Mouse (Mus musculus) ES-E14 (cell line): ENCODE data around the gene Gosr1.

ENCODE experiments used
- HCFC1 ChIP-seq: IDR thresholded peaks from 2 replicates; pipeline ENCODE4 v1.6.1; 2012; ENCODE audit warnings: low read length, inconsistent platforms, borderline replicate concordance; ENCODE audit not compliant: insufficient read depth
- MAFK ChIP-seq: IDR thresholded peaks from 2 replicates; pipeline ENCODE4 v1.6.1; 2014; ENCODE audit warnings: mild to moderate bottlenecking, low read depth, low read length, inconsistent platforms; ENCODE audit not compliant: insufficient read depth
- ZC3H11A ChIP-seq: IDR thresholded peaks from 2 replicates; pipeline ENCODE4 v1.6.1; 2012; ENCODE audit warnings: low read depth, mild to moderate bottlenecking, inconsistent platforms, low read length, borderline replicate concordance
- ZNF384 ChIP-seq: IDR thresholded peaks from 2 replicates; pipeline ENCODE4 v1.6.1; 2012; ENCODE audit warnings: low read depth, low read length, inconsistent platforms

DNA sequence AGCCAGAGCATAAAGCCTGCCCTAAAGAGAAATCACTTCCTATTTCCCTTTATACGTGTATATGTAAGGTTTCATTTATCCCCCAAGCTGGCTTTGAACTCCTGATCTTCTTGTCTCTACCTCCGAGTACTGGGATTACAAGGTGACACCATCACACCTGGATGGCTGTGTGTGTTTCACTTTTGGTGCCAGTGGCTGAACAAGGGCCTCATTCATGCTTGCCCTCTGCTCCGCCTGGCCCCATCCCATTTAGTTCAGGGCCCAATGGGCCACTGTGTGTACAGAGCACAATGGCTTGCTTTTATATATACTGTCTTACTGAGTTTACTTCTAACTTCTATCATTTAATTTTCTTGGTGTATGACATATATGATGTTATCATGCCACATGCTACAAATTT lies 11.1 kb downstream of the Gosr1 start:
- no peak for TF ChIP-seq HCFC1
- TF ChIP-seq ZNF384 = no peak
- TF ChIP-seq MAFK = no peak
- TF ChIP-seq ZC3H11A = no peak
